Mouse (Mus musculus) hindbrain, embryonic 15.5 days (tissue): ENCODE measurements at regions not wholly inside any gene's neighbourhood (a gene's known extent, or its start where the extent isn't known, plus 50 kb on each side); places are given as distances from the start of the nearest gene placed in this dataset.
A peak's percentile ranks its signal among the peaks of the same experiment; 100 is the strongest.
"Not testable (repeated sequence)": the region's sequence is repeated elsewhere in the genome, so short reads cannot be mapped to it uniquely, and the experiment has no call there.

Experiments used
- ATAC-seq: fragments of 200-750 bp; cut with Nextera tagmentation; 2 replicates; pipeline ENCODE4 v1.8.0; 2017; ENCODE audit warnings: low read depth, moderate number of reproducible peaks, moderate TSS enrichment; ENCODE audit not compliant: low FRiP score
- H3K27ac ChIP-seq: fragments of 300-500 bp; sonication (generic); replicated peaks from 2 replicates; pipeline ENCODE4 v1.5.1; 2015; ENCODE audit warnings: mild to moderate bottlenecking, inconsistent platforms
- H3K27me3 ChIP-seq: fragments of 300-500 bp; sonication (generic); 2 replicates; pipeline ENCODE4 v1.6.1; 2015; ENCODE audit warnings: control low read depth, inconsistent platforms
- H3K36me3 ChIP-seq: fragments of 300-500 bp; sonication (generic); 2 replicates; pipeline ENCODE4 v1.6.1; 2015; ENCODE audit warnings: control low read depth, inconsistent platforms
- H3K4me1 ChIP-seq: fragments of 300-500 bp; sonication (generic); replicated peaks from 2 replicates; pipeline ENCODE4 v1.6.1; 2015; ENCODE audit warnings: control low read depth, inconsistent platforms
- H3K4me2 ChIP-seq: fragments of 300-500 bp; sonication (generic); 2 replicates; pipeline ENCODE4 v1.6.1; 2015; ENCODE audit warnings: moderate library complexity, mild to moderate bottlenecking, inconsistent platforms
- H3K4me3 ChIP-seq: fragments of 300-500 bp; sonication (generic); 2 replicates; pipeline ENCODE4 v1.5.1; 2015; ENCODE audit warnings: mild to moderate bottlenecking, inconsistent platforms
- H3K9ac ChIP-seq: fragments of 300-500 bp; sonication (generic); 2 replicates; pipeline ENCODE4 v1.6.1; 2015; ENCODE audit warnings: inconsistent platforms
- H3K9me3 ChIP-seq: fragments of 300-500 bp; sonication (generic); 2 replicates; pipeline ENCODE4 v1.6.1; 2016; ENCODE audit warnings: control low read depth, inconsistent platforms
- WGBS: fragments of 180-500 bp; shearing (Covaris S2); methylation state at CpG from one replicate; pipeline ENCODE4 v1.1.7; 2015; 5-methylcytosine and 5-hydroxymethylcytosine counted together

DNA sequence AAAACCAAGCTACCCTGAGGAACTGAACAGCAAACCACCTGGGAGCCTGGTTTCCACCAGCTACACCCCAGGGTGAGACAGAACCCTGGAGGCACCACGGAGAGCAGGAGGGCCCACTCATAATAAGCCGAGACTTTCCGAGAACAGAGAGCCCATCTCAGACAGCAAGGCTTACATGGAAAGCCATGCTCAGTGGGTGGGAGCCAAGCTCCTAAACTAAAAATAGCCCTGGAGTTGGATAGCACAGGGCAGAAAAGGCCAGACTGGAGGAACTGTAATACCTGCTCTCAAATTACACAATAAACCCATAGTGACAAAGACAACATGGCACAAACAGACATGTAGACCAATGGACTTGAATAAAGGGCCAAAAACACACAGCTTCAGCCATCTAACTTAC lies 69.9 kb downstream of the Fbxo4 start:
- Histone ChIP-seq H3K4me3 (no peak overlapping the region), H3K4me2 (no peak overlapping the region), H3K36me3 (no peaks in the 10 kb centered on the region), H3K9me3 (no peaks in the 10 kb centered on the region), H3K9ac (no peak overlapping the region), H3K27ac (no peak overlapping the region), H3K4me1 (no peaks in the 10 kb centered on the region), H3K27me3 (no peaks in the 10 kb centered on the region)
- WGBS: 82% methylated on average over 3 of the region's 3 CpGs
- ATAC-seq: no peak

DNA sequence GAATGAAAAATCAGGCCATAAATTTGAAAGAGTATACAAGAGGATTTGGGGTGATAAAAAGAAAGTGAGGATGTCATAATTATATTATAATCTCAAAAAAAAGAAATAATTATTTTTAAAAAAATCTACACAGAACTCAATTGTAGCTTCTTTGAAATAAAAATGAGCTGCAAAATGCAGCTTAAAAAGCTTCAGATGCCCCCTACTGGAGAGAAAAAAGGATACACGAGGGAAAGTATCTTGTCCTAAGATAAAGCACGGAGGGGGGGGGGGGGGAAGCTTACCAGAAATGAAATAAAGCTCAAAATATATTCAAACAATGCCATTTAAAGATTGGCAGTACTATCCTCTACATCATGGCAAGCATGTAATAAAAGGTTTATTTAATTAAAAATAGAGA lies 70.7 kb downstream of the Fbxo4 start:
- Histone ChIP-seq H3K9ac (no peak overlapping the region), H3K9me3 (no peaks in the 10 kb centered on the region), H3K4me1 (no peaks in the 10 kb centered on the region), H3K4me3 (no peak overlapping the region), H3K27me3 (no peaks in the 10 kb centered on the region), H3K27ac (no peak overlapping the region), H3K36me3 (no peaks in the 10 kb centered on the region), H3K4me2 (no peak overlapping the region)
- 12% methylated on average over 2 of the region's 2 CpGs for WGBS
- ATAC-seq: no peak

DNA sequence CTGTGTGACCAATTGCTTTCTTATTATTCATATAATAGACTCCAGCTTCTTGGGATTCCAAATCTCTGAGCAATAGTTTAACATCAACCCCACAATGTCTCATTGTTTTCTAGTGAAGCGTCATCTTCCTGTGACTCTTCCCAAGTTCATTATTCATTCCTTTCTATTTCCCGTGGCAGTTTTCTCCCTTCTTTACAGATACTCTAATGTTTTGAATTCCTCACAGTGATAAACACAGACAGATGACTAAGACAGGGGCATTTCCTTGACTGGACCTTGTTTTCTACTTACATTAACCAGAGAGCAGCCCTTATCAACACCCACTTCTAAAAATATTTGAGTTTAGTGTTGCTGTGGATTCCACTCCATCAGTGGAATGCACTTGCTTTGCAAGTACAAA lies 73.8 kb downstream of the Fbxo4 start:
- 57% methylated on average over 2 of the region's 2 CpGs for WGBS
- H3K4me1 ChIP-seq: no peaks in the 10 kb centered on the region

DNA sequence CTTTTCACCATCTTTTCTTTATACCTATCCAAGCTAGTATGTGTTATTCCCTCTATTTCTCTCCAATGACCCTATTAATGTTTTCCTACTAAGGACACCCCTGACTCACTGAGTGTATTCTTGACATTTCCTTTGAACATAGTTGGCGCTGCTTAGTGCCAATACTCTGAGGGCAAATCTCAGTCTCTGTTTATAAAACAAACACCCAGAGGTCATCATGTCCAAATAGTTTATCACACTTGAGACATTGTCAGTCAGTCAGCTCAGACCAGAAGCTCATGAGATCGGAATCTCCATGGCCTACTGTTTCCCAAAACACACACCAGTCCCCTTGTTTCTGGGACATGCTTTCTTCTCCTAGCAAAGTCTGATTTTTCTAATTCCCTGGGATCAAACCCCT lies 100.9 kb downstream of the Fbxo4 start:
- Histone ChIP-seq H3K36me3 (no peaks in the 10 kb centered on the region), H3K9me3 (no peaks in the 10 kb centered on the region), H3K4me3 (no peak overlapping the region), H3K4me1 (no peaks in the 10 kb centered on the region), H3K27ac (no peak overlapping the region), H3K9ac (no peak overlapping the region), H3K4me2 (no peak overlapping the region), H3K27me3 (no peaks in the 10 kb centered on the region)
- ATAC-seq: no peak
- WGBS: 85% methylated on average over 2 of the region's 2 CpGs

More for the DNA sequence above, 73.8 kb downstream of the Fbxo4 start:
- Histone ChIP-seq H3K9me3 (no peaks in the 10 kb centered on the region), H3K36me3 (no peaks in the 10 kb centered on the region), H3K4me2 (no peak overlapping the region), H3K9ac (no peak overlapping the region), H3K27ac (no peak overlapping the region), H3K27me3 (no peaks in the 10 kb centered on the region), H3K4me3 (no peak overlapping the region)
- ATAC-seq: no peak

DNA sequence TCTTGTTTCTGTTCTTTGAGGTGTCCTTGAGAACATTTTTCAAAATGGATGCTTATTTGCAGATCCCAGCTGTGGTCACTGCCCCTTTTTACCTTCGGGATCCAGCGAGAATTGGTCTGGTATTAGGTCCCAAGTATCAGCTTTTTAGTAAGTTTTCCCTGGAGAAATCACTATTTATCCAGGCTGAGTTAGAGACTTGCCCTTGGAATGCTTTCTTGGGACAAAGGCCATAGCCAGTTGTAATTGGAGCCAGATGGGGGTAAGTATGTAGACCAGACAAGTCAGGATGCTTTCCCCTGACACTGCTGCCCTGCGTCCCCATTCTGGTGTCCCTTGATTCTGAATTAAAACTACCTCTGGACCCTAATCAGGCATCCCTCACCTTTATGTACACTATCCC lies 101.9 kb downstream of the Fbxo4 start:
- Histone ChIP-seq H3K27me3 (no peaks in the 10 kb centered on the region), H3K27ac (no peak overlapping the region), H3K9me3 (no peaks in the 10 kb centered on the region), H3K4me3 (no peak overlapping the region), H3K4me2 (no peak overlapping the region), H3K36me3 (no peaks in the 10 kb centered on the region), H3K4me1 (no peaks in the 10 kb centered on the region), H3K9ac (no peak overlapping the region)
- ATAC-seq: no peak
- WGBS: 81% methylated on average over 3 of the region's 3 CpGs

DNA sequence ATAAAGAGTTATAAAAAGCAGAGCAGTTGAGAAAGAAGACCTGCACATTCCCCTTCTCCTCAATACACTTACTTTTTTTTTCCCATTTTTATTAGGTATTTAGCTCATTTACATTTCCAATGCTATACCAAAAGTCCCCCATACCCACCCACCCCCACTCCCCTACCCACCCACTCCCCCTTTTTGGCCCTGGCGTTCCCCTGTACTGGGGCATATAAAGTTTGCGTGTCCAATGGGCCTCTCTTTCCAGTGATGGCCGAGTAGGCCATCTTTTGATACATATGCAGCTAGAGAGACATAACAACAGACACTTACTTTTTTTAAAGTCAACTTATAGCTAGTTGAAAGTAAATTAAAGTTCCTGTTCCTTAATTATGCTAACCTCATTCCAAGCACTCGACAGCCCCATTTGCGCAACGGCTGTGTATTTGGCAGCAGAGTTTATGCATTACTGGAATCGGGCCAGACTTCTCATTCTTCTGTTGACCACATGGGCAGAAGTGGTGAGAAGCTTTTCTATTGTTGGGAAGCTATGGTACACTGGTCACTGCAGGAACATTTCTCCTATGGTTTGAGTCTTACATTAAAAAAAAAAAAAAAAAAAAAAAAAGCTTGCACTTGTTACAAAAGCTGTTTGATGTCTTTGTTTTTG lies 104.0 kb downstream of the Fbxo4 start:
- H3K4me3 ChIP-seq, H3K27me3 ChIP-seq, H3K9me3 ChIP-seq, H3K4me2 ChIP-seq, H3K9ac ChIP-seq, H3K36me3 ChIP-seq, H3K27ac ChIP-seq, H3K4me1 ChIP-seq: not testable (repeated sequence)
- WGBS: 67% methylated on average over 7 of the region's 7 CpGs
- ATAC-seq: peak; percentile 82

DNA sequence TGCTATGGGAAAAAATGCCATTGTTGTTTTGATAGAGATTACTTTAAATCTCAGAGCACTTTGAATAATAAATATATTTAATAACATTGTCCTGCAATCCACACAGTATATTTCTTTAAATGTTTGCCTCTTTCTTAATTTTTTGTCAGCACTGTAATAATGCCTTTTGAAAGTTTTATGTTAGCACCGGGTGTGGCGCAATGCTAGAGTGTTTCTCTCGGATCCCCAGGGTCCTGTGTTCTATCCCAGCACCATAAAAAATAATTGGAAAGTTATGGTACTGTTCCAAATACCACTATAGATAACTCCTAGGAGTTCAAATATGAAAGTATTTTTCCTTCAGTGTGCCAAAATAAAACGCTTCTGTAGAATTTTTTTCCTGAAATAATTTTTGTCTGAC lies 147.6 kb downstream of the Fbxo4 start:
- ATAC-seq: no peak
- Histone ChIP-seq H3K36me3 (no peaks in the 10 kb centered on the region), H3K9ac (no peak overlapping the region), H3K4me1 (no peaks in the 10 kb centered on the region), H3K27ac (no peak overlapping the region), H3K9me3 (no peaks in the 10 kb centered on the region), H3K4me3 (no peak overlapping the region), H3K4me2 (no peak overlapping the region), H3K27me3 (no peaks in the 10 kb centered on the region)
- 86% methylated on average over 4 of the region's 4 CpGs for WGBS

DNA sequence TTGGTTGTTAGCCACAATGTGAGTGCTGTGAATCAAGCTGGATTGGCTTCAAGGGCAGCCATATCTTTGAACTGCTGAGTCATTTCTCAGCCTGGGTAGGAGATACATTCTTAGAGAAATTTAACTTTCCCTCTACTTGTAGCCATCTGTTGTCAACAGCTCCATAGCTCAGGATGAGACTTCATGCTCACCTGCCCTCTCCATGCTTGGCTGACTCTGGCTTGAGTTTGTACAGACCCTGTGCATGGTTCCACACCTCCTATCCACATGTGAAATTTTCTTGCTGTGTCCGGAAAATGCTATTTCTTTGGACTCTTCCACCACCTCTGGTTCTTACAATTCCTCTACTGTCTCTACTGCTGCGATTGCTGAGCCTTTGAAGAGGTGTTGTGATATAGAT lies 173.9 kb downstream of the Fbxo4 start:
- no peak overlapping the region for H3K4me2 ChIP-seq
- no peaks in the 10 kb centered on the region for H3K4me1 ChIP-seq
- no peaks in the 10 kb centered on the region for H3K36me3 ChIP-seq
- H3K27ac ChIP-seq: no peak overlapping the region
- H3K9me3 ChIP-seq: no peaks in the 10 kb centered on the region
- H3K27me3 ChIP-seq: no peaks in the 10 kb centered on the region
- ATAC-seq: no peak
- 92% methylated on average over 2 of the region's 2 CpGs for WGBS
- H3K4me3 ChIP-seq: no peak overlapping the region
- H3K9ac ChIP-seq: no peak overlapping the region

DNA sequence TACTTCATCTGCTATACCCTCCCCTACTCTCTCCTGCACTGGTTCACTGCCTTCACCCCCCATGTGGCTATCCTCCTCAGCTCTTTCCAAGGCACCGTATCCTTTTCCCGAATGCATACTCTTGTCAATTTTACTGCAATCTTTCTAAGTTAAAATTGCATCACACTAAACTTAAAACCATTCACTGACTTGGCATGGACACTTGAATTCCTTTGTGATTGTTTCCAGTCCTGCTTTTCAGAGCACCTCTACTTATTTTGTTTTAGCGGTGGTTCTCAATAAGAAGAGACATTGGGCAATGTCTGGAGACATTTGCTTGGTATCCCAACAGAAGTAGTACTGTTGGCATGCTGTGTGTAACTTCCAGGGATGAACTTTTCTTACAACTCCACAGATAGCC lies 192.6 kb upstream of the Ghr start:
- WGBS: 91% methylated on average over 3 of the region's 3 CpGs
- H3K9ac ChIP-seq: no peak overlapping the region
- no peak for ATAC-seq

DNA sequence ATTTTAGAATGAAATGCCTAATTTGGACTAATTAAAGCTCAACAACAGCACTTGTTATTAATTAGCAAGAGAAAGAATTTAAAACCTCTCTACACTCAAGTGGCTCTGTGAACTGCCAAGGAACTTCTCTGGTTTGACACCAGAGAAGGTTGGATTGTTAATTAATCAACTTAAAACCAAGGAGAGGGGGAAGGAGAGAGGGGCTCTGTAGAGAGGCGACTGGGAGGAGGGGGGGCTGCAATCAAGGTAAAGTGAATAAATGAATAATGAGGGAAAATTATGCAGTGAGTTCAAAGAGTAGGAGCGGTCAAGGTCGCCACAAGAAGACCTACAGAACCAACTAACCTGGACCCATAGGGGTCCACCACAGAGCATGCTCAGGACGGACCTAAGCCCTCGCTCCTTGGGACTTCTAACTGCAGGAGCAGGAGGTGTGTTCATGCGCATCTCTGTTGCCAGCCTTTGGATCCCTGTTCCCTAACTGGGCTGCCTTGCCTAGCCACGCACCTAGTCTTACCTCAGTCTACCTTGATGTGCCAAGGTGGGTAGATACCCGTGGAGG lies 189.0 kb upstream of the Ghr start:
- H3K4me2 ChIP-seq: no peak overlapping the region
- no peak overlapping the region for H3K9ac ChIP-seq
- H3K27me3 ChIP-seq: no peaks in the 10 kb centered on the region
- no peaks in the 10 kb centered on the region for H3K9me3 ChIP-seq
- no peaks in the 10 kb centered on the region for H3K36me3 ChIP-seq
- no peak overlapping the region for H3K4me3 ChIP-seq
- H3K27ac ChIP-seq: no peak overlapping the region
- H3K4me1 ChIP-seq: no peaks in the 10 kb centered on the region
- no peak for ATAC-seq
- WGBS: 80% methylated on average over 8 of the region's 8 CpGs

More for the DNA sequence above, 192.6 kb upstream of the Ghr start:
- Histone ChIP-seq H3K27me3 (no peaks in the 10 kb centered on the region), H3K36me3 (no peaks in the 10 kb centered on the region), H3K9me3 (no peaks in the 10 kb centered on the region), H3K4me3 (no peak overlapping the region), H3K4me1 (no peaks in the 10 kb centered on the region), H3K27ac (no peak overlapping the region), H3K4me2 (no peak overlapping the region)

DNA sequence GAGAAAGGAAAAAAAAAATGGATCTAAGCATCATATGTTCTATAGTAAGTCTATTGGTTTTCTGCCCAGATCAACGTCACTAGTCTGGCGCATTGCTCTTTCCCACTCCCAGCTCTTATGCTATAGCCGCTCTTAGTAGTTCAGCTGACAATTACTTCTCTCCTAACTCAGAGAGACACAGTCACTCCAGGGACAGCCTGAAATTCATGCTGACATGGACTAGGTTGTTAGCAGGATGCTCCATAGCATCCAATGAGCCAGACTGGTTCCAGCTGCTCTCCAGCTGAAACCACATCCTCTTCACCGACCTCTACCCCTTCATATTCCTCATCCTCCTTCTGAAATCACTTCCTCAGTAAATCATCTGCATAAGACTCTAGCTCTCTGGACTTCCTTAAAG lies 187.0 kb upstream of the Ghr start:
- Histone ChIP-seq H3K36me3 (no peaks in the 10 kb centered on the region), H3K4me2 (no peak overlapping the region), H3K4me3 (no peak overlapping the region), H3K27me3 (no peaks in the 10 kb centered on the region), H3K27ac (no peak overlapping the region), H3K9ac (no peak overlapping the region), H3K9me3 (no peaks in the 10 kb centered on the region), H3K4me1 (no peaks in the 10 kb centered on the region)
- ATAC-seq: no peak
- 86% methylated on average over 4 of the region's 4 CpGs for WGBS

DNA sequence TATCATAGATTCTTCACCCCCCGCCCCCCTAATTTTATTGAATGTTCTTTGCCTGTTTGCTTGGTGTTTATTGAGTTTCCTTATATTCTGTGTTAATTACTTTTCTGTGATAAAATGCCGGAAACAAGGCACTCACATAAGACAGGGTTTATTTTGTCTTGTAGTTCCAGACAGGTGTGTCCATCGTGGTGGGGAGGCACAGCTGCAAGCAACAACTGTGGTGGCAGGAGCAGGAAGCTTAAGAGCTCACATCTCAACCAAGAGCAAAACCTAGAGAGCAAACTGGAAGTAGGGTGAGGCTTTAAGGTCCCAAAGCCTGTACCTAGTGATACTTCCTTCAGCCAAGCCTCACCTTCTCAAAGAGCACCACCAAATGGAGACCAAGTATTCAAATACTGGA lies 181.4 kb upstream of the Ghr start:
- 88% methylated on average over 3 of the region's 3 CpGs for WGBS
- H3K4me1 ChIP-seq: no peaks in the 10 kb centered on the region

DNA sequence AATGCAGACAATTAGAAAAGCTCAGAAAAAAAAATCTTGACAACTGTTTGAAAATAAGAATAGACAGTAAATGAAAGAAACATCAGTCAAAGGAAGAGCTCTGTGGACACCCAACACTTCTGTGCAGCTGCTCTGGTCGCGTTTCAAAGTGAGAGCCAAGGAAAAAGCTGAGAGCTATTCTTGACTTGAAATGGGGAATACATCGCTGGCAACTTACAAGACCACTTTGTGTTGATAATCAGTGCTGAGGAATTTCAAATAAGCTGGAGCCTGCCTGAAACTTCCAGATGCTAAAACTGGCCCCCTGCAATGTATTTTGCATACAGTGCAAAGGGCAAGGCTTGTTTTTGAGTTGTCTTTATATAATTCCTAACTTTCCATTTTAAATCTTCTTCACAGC lies 177.1 kb upstream of the Ghr start:
- no peak overlapping the region for H3K4me2 ChIP-seq
- no peak overlapping the region for H3K4me3 ChIP-seq
- no peaks in the 10 kb centered on the region for H3K4me1 ChIP-seq
- H3K9ac ChIP-seq: no peak overlapping the region
- no peaks in the 10 kb centered on the region for H3K9me3 ChIP-seq
- no peaks in the 10 kb centered on the region for H3K27me3 ChIP-seq
- H3K36me3 ChIP-seq: no peaks in the 10 kb centered on the region
- WGBS: 25% methylated on average over 3 of the region's 3 CpGs
- H3K27ac ChIP-seq: no peak overlapping the region
- no peak for ATAC-seq

More for the DNA sequence above, 181.4 kb upstream of the Ghr start:
- Histone ChIP-seq H3K36me3 (no peaks in the 10 kb centered on the region), H3K9ac (no peak overlapping the region), H3K4me3 (no peak overlapping the region), H3K27me3 (no peaks in the 10 kb centered on the region), H3K4me2 (no peak overlapping the region), H3K9me3 (no peaks in the 10 kb centered on the region), H3K27ac (no peak overlapping the region)
- ATAC-seq: no peak
